Mouse (Mus musculus) liver, embryonic 11.5 days (tissue): ENCODE data around the gene Rad51b. TPM values are rescaled to one million over a fixed set of nuclear protein-coding genes. Genes with fewer than 3 reads are reported as not detected.
A peak's percentile ranks its signal among the peaks of the same experiment; 100 is the strongest.

Source experiments
- ATAC-seq: fragments of 200-750 bp; cut with Nextera tagmentation; replicated peaks from 2 replicates; pipeline ENCODE4 v1.8.0; 2017; ENCODE audit warnings: moderate number of reproducible peaks, mild to moderate bottlenecking, moderate TSS enrichment, moderate library complexity; ENCODE audit not compliant: low FRiP score
- DNase-seq: peaks from one replicate; pipeline ENCODE4 v3.0.0-alpha.2; 2017; ENCODE audit warnings: low spot score
- H3K27ac ChIP-seq: fragments of 300-500 bp; sonication (generic); 2 replicates; pipeline ENCODE4 v1.5.1; 2014; ENCODE audit warnings: mild to moderate bottlenecking, low read depth, low read length, control low read depth
- H3K27me3 ChIP-seq: fragments of 300-500 bp; sonication (generic); replicated peaks from 2 replicates; pipeline ENCODE4 v1.6.1; 2014; ENCODE audit warnings: low read length, mixed read lengths; ENCODE audit not compliant: control insufficient read depth, insufficient read depth
- H3K36me3 ChIP-seq: fragments of 300-500 bp; sonication (generic); 2 replicates; pipeline ENCODE4 v1.6.1; 2014; ENCODE audit warnings: mild to moderate bottlenecking, low read length, moderate library complexity, mixed read lengths; ENCODE audit not compliant: control insufficient read depth, insufficient read depth
- H3K4me1 ChIP-seq: fragments of 300-500 bp; sonication (generic); replicated peaks from 2 replicates; pipeline ENCODE4 v1.6.1; 2014; ENCODE audit warnings: low read length, mixed read lengths; ENCODE audit not compliant: control insufficient read depth, insufficient read depth
- H3K4me2 ChIP-seq: fragments of 300-500 bp; sonication (generic); 2 replicates; pipeline ENCODE4 v1.6.1; 2014; ENCODE audit warnings: mild to moderate bottlenecking, control low read depth, moderate library complexity
- H3K4me3 ChIP-seq: fragments of 300-500 bp; sonication (generic); 2 replicates; pipeline ENCODE4 v1.5.1; 2014; ENCODE audit warnings: low read depth, low read length, control low read depth
- H3K9ac ChIP-seq: fragments of 300-500 bp; sonication (generic); 2 replicates; pipeline ENCODE4 v1.6.1; 2014; ENCODE audit warnings: low read depth, low read length, control low read depth
- H3K9me3 ChIP-seq: fragments of 300-500 bp; sonication (generic); 2 replicates; pipeline ENCODE4 v1.6.1; 2016; ENCODE audit warnings: low read length, inconsistent platforms, mixed read lengths; ENCODE audit not compliant: control insufficient read depth
- whole genome bisulfite sequencing: fragments of 180-500 bp; shearing (Covaris S2); extraction: QIAGEN DNeasy Blood & Tissue Kit; methylation state at CpG from one replicate; pipeline ENCODE4 v1.1.7; 2014; 5-methylcytosine and 5-hydroxymethylcytosine counted together
- polyA plus RNA-seq: library from polyadenylated mRNA; unstranded; fragments of >200 nt; fragmentation: Nextera tagmentation; extraction: Ambion mirVana; gene quantifications from 2 replicates; pipeline ENCODE4 v1.2.1, GENCODE M21; 2014

Rad51b gene
- polyA plus RNA-seq, 1 experiment from 2014 or later, result 8.3 TPM

DNA sequence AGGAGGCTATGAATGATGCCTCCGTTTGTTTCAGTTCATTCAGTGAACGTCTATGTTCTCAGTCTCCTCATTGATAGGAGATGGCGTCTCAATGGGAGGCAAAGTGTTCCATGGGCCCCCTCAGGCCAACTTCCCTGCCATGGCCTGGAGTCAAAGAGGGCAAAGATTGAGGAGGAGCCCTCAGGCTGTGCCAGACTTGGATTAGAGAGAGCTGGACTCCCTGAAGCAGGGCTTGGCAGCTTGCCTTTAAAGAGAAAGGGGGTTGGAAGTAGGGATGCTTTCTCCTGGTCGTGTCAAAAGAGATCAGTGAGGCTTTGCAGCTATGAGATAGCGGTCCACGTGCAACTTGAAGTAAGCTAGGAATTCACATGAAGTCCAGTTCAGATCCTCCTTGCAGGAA, 469.0 kb downstream of the Rad51b start:
- WGBS, result 69% methylated on average over 6 of the region's 6 CpGs
- Histone ChIP-seq H3K9me3 (no peaks in the 10 kb centered on the region), H3K36me3 (no peaks in the 10 kb centered on the region), H3K4me2 (no peak overlapping the region), H3K4me3 (no peak overlapping the region), H3K9ac (no peak overlapping the region), H3K27ac (no peak overlapping the region), H3K27me3 (no peaks in the 10 kb centered on the region), H3K4me1 (peaks cover 32% of the 10 kb centered on the region)
- no peak for DNase-seq
- ATAC-seq, result no peak

DNA sequence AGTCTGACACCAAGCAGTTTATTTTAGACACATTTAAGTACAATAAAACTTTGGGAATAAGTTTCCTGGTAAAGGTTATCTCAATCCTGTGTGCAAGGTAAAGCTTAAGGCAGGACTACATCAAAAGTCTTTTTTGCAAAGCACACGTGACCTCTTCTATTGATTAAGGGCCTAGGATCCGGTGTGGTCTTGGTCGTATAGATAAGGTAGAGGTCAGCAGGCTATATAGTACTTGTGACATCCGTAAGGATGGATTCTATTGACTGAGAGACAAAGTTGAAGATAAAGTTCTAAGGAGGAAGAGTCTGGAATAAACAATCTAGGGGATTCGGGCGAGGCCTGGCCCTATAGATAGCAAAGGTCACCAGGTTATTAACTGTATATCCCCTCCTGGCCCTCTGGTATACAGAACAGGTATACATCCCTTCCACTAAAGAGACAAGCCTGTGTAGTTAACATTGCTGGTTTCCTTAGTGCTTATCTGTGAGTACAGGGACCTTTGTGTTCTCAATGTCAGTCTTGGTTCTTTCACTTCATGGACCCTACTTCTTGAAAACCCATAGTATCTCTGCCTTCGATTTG, 471.8 kb downstream of the Rad51b start:
- Histone ChIP-seq H3K9ac (no peak overlapping the region), H3K27me3 (no peaks in the 10 kb centered on the region), H3K36me3 (no peaks in the 10 kb centered on the region), H3K4me1 (peaks cover 19% of the 10 kb centered on the region), H3K27ac (no peak overlapping the region), H3K9me3 (no peaks in the 10 kb centered on the region; the same call in 1 of the 2 replicates), H3K4me3 (no peak overlapping the region), H3K4me2 (no peak overlapping the region)
- DNase-seq, result no peak
- WGBS, result 30% methylated on average over 7 of the region's 7 CpGs
- ATAC-seq, result no peak

DNA sequence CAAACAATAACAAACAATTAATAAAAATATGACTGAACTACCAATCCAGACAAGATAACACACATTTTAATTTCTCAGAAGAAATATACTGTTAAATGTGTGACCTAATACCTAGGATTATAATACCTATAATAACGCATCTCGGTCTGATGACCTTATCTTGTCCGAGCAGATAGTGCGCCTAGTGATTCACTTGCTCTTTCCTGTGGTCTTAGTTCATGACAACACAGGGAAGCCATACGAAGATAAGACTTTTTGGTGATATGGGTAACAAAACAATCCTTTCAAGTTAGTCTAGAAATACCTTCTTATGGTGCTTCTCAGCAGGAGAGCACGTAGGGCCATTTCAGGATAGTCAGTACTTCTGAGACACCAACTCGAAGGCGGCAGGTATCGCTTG, 472.7 kb downstream of the Rad51b start:
- Histone ChIP-seq H3K9ac (no peak overlapping the region), H3K27me3 (no peaks in the 10 kb centered on the region), H3K4me1 (peaks cover 19% of the 10 kb centered on the region), H3K27ac (no peak overlapping the region), H3K4me2 (no peak overlapping the region), H3K4me3 (no peak overlapping the region), H3K36me3 (no peaks in the 10 kb centered on the region), H3K9me3 (no peaks in the 10 kb centered on the region; the same call in 1 of the 2 replicates)
- 55% methylated on average over 9 of the region's 9 CpGs for WGBS
- DNase-seq, result no peak
- ATAC-seq, result peak; percentile 74

DNA sequence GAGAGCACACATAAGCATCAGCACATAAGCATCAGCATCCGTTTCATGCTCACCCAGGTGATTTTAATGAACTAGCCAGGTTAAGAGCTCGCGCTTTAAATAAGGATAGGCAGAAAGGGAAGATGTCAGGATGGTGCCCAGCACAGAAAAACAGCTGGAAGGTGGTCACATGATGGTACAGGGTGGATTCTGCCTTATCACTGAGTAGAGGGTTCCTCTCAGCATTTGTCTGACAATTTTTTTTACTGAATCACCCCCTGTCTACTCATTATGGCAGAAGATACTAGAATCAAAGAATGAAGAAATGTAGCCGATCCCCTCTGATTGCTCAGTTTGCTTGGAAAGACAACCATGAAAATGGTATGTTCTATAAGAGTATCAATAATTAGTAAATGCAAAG, 474.1 kb downstream of the Rad51b start:
- no peak for ATAC-seq
- Histone ChIP-seq H3K9ac (no peak overlapping the region), H3K27me3 (no peaks in the 10 kb centered on the region), H3K4me3 (no peak overlapping the region), H3K27ac (no peak overlapping the region), H3K9me3 (no peaks in the 10 kb centered on the region; the same call in 1 of the 2 replicates), H3K36me3 (no peaks in the 10 kb centered on the region), H3K4me2 (no peak overlapping the region), H3K4me1 (peaks cover 19% of the 10 kb centered on the region)
- no peak for DNase-seq
- 93% methylated on average over 4 of the region's 4 CpGs for WGBS

DNA sequence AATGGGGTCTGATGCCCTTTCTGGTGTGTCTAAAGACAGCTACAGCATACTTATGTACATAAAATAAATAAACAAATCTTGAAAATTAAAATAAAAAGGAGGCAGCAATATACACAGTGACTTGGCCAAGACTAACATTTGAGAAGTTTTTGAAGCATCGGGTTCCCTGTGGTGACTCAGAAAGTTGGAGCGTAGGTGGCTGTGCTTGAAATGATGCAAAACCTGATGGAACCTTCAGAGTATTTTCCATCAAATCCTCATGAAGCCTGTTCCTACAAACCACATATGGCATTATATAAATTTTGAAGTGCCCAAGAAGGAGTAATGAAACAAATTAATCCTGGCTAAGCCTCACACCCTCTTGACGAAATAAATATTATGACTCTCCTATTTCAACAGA, 474.7 kb downstream of the Rad51b start:
- 93% methylated on average over 3 of the region's 3 CpGs for WGBS
- Histone ChIP-seq H3K4me3 (no peak overlapping the region), H3K36me3 (no peaks in the 10 kb centered on the region), H3K4me2 (no peak overlapping the region), H3K27me3 (no peaks in the 10 kb centered on the region), H3K4me1 (peaks cover 18% of the 10 kb centered on the region), H3K27ac (no peak overlapping the region), H3K9me3 (no peaks in the 10 kb centered on the region; the same call in 1 of the 2 replicates), H3K9ac (no peak overlapping the region)
- DNase-seq, result no peak
- ATAC-seq, result no peak

DNA sequence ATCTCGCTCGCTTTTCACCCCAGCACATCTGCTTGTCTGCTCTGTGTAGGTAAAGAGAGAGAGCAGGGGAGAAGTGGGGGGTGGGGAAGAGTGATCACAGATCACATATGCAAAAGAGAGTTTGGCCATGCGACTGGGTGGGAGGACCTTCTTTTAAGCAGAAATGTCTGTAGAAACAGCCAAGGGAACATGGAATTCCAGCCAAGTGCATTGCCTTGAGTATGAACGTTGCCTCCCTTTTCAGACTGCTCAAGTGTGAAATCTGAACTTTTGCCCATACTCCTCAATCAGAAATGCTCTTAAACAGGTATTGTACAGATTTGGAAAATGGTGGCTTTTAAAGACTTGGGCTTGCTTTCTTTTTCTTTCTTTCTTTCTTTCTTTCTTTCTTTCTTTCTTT, 476.2 kb downstream of the Rad51b start:
- Histone ChIP-seq H3K9me3 (no peaks in the 10 kb centered on the region; the same call in 1 of the 2 replicates), H3K27ac (no peak overlapping the region), H3K4me1 (peaks cover 13% of the 10 kb centered on the region), H3K36me3 (no peaks in the 10 kb centered on the region), H3K4me2 (no peak overlapping the region), H3K4me3 (no peak overlapping the region), H3K9ac (no peak overlapping the region), H3K27me3 (no peaks in the 10 kb centered on the region)
- ATAC-seq (no peak), DNase-seq (no peak)
- 88% methylated on average over 4 of the region's 4 CpGs for WGBS

DNA sequence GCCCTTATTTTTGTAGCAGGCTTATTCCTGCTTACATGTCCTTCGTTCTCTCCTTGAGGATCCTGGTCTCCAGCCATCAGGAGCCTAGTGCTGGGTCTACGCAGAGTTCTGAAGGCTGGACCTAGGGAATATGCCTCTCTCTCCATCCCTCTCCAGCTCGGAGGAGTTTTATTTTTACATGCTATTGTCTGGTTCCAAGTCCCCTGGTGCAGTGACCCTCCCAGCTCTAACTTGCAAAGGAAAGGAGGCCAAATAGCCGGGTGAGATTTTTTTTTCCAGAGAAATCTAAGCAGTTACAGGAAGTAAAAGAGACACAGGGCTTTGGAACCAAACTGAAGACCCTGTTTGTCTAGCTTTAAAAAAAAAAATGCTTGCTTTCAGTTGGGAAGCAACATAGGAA, 477.5 kb downstream of the Rad51b start:
- Histone ChIP-seq H3K27me3 (no peaks in the 10 kb centered on the region), H3K4me2 (no peak overlapping the region), H3K27ac (no peak overlapping the region), H3K4me3 (no peak overlapping the region), H3K9ac (no peak overlapping the region), H3K36me3 (no peaks in the 10 kb centered on the region), H3K9me3 (no peaks in the 10 kb centered on the region; the same call in 1 of the 2 replicates), H3K4me1 (peaks cover 4% of the 10 kb centered on the region; the same call in 1 of the 2 replicates)
- ATAC-seq (no peak), DNase-seq (no peak)
- 80% methylated on average over 4 of the region's 4 CpGs for WGBS

DNA sequence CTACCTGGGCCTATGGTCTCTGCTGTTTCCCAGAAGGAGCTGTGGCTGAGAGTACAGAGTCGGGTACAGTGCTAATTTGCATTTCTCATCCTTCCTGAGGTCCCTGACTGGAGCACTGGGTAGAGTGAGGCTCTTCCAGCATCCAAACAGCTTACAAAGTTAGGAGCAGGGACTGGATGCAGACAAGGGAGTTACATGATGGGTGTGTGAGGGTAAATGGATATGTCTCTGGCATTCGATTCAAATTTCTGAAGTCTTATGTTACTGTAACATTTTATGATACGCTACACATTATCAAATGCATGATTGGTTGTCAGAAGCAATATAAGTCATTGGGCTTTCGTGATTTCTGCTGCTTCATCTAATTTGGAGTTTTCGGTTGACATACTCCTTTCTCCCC, 479.7 kb downstream of the Rad51b start:
- no peaks in the 10 kb centered on the region; the same call in 1 of the 2 replicates for H3K9me3 ChIP-seq
- DNase-seq (no peak), ATAC-seq (no peak)
- no peak overlapping the region for H3K27ac ChIP-seq
- WGBS, result 82% methylated on average over 5 of the region's 5 CpGs
- H3K4me2 ChIP-seq, result no peak overlapping the region
- H3K4me3 ChIP-seq, result no peak overlapping the region
- no peaks in the 10 kb centered on the region for H3K27me3 ChIP-seq
- no peak overlapping the region for H3K9ac ChIP-seq
- H3K4me1 ChIP-seq, result no peaks in the 10 kb centered on the region
- H3K36me3 ChIP-seq, result no peaks in the 10 kb centered on the region

DNA sequence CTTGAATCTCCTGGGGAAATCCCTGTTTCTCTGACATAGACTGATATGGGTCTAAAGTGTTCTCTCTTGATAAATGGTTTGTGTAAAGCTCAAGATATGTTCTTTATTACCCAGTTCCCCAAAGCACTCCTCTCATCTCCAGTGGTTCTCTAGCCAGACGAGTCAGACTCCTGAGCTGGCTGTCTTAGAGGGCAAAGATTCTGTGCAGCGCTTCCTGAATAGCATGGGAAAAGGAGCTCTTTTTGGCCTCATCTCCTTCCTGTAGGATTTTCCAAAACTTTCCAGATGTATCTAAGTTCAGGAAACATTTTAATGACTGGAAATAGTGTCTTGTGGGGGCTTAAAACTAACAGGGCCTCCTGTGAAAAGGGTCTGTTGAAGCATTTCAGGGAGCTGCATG, 483.7 kb downstream of the Rad51b start:
- 0 out of 2 replicates have a peak, but pooled peaks cover 3% of the 10 kb centered on the region for H3K9me3 ChIP-seq
- no peaks in the 10 kb centered on the region for H3K36me3 ChIP-seq
- DNase-seq (no peak), ATAC-seq (no peak)
- H3K27ac ChIP-seq, result no peak overlapping the region
- no peak overlapping the region for H3K9ac ChIP-seq
- H3K4me1 ChIP-seq, result no peaks in the 10 kb centered on the region
- H3K27me3 ChIP-seq, result no peaks in the 10 kb centered on the region
- H3K4me2 ChIP-seq, result no peak overlapping the region
- 62% methylated on average over 2 of the region's 2 CpGs for WGBS
- no peak overlapping the region for H3K4me3 ChIP-seq
